Mouse (Mus musculus) intestine, postnatal 0 days (tissue): Measurements from ENCODE around the gene Sbk2. TPM values are rescaled to one million over a fixed set of nuclear protein-coding genes. Genes with fewer than 3 reads are reported as not detected.
A peak's percentile ranks its signal among the peaks of the same experiment; 100 is the strongest.

Experiments
- ATAC-seq: fragments of 200-750 bp; cut with Nextera tagmentation; 2 replicates; pipeline ENCODE4 v1.8.0; 2017; ENCODE audit warnings: mild to moderate bottlenecking, moderate TSS enrichment, moderate library complexity
- H3K27ac ChIP-seq: fragments of 300-500 bp; sonication (generic); 2 replicates; pipeline ENCODE4 v1.5.1; 2014; ENCODE audit warnings: mild to moderate bottlenecking, low read depth, low read length, moderate library complexity
- H3K27me3 ChIP-seq: fragments of 300-500 bp; sonication (generic); replicated peaks from 2 replicates; pipeline ENCODE4 v1.6.1; 2014; ENCODE audit warnings: low read length, mixed read lengths; ENCODE audit not compliant: control insufficient read depth, insufficient read depth
- H3K36me3 ChIP-seq: fragments of 300-500 bp; sonication (generic); 2 replicates; pipeline ENCODE4 v1.6.1; 2014; ENCODE audit warnings: mild to moderate bottlenecking, moderate library complexity; ENCODE audit not compliant: control insufficient read depth, insufficient read depth
- H3K4me1 ChIP-seq: fragments of 300-500 bp; sonication (generic); replicated peaks from 2 replicates; pipeline ENCODE4 v1.6.1; 2014; ENCODE audit warnings: antibody characterized with exemption, low read length, mixed read lengths; ENCODE audit not compliant: control insufficient read depth, insufficient read depth
- H3K4me2 ChIP-seq: fragments of 300-500 bp; sonication (generic); replicated peaks from 2 replicates; pipeline ENCODE4 v1.6.1; 2014; ENCODE audit warnings: low read depth, mild to moderate bottlenecking, moderate library complexity
- H3K4me3 ChIP-seq: fragments of 300-500 bp; sonication (generic); 2 replicates; pipeline ENCODE4 v1.5.1; 2014; ENCODE audit warnings: low read depth, low read length
- H3K9ac ChIP-seq: fragments of 300-500 bp; sonication (generic); 2 replicates; pipeline ENCODE4 v1.6.1; 2014; ENCODE audit warnings: mild to moderate bottlenecking, low read depth, low read length
- H3K9me3 ChIP-seq: fragments of 300-500 bp; sonication (generic); 2 replicates; pipeline ENCODE4 v1.6.1; 2016; ENCODE audit warnings: mixed run types; ENCODE audit not compliant: control insufficient read depth
- CTCF ChIP-seq: sonication (generic); IDR thresholded peaks from 2 replicates; pipeline ENCODE4 v1.5.1; 2016; ENCODE audit warnings: low read depth, mild to moderate bottlenecking, control low read depth, antibody characterized with exemption, moderate library complexity
- WGBS: fragments of 180-500 bp; shearing (Covaris S2); extraction: QIAGEN DNeasy Blood & Tissue Kit; methylation state at CpG from one replicate; pipeline ENCODE4 v1.1.7; 2014; 5-methylcytosine and 5-hydroxymethylcytosine counted together
- polyA plus RNA-seq: library from polyadenylated mRNA; unstranded; fragments of >200 nt; fragmentation: Nextera tagmentation; extraction: Ambion mirVana; gene quantifications from 2 replicates; pipeline ENCODE4 v1.2.1, GENCODE M21; 2015

Gene Sbk2
- polyA plus RNA-seq, 1 experiment from 2014 or later: 0.47 TPM

- Histone ChIP-seq H3K9ac (no peak overlapping the region), H3K36me3 (no peaks in the 10 kb centered on the region), H3K27ac (no peak overlapping the region), H3K9me3 (no peaks in the 10 kb centered on the region), H3K4me3 (no peak overlapping the region), H3K4me1 (no peaks in the 10 kb centered on the region), H3K4me2 (no peak overlapping the region), H3K27me3 (no peaks in the 10 kb centered on the region)
- no peak for TF ChIP-seq CTCF
- no peak for ATAC-seq
- 46% methylated on average over 5 of the region's 5 CpGs for WGBS
Observed at GRCm38 (mm10) chr7:4942673-4943072, 21.5 kb downstream of the Sbk2 start.

GRCm38 (mm10) chr7:4940068-4940479, 24.1 kb downstream of the Sbk2 start:
- no peak overlapping the region for H3K9ac ChIP-seq
- H3K9me3 ChIP-seq: no peaks in the 10 kb centered on the region
- H3K4me2 ChIP-seq: peak overlapping the region; percentile 49
- H3K27ac ChIP-seq: no peak overlapping the region
- H3K4me3 ChIP-seq: no peak overlapping the region
- 19% methylated on average over 9 of the region's 9 CpGs for WGBS
- no peaks in the 10 kb centered on the region for H3K27me3 ChIP-seq
- peak; percentile 79 for ATAC-seq
- H3K36me3 ChIP-seq: no peaks in the 10 kb centered on the region
- TF ChIP-seq CTCF: peak; percentile 93
- H3K4me1 ChIP-seq: no peaks in the 10 kb centered on the region

GRCm38 (mm10) chr7:4938456-4938855, 25.8 kb downstream of the Sbk2 start:
- TF ChIP-seq CTCF: peak; percentile 93
- no peak for ATAC-seq
- Histone ChIP-seq H3K27ac (no peak overlapping the region), H3K9me3 (no peaks in the 10 kb centered on the region), H3K4me1 (no peaks in the 10 kb centered on the region), H3K36me3 (no peaks in the 10 kb centered on the region), H3K4me2 (no peak overlapping the region), H3K4me3 (no peak overlapping the region), H3K9ac (no peak overlapping the region), H3K27me3 (no peaks in the 10 kb centered on the region)
- 38% methylated on average over 2 of the region's 2 CpGs for WGBS

GRCm38 (mm10) chr7:4937392-4937791, 26.8 kb downstream of the Sbk2 start:
- Histone ChIP-seq H3K27me3 (no peaks in the 10 kb centered on the region), H3K4me3 (no peak overlapping the region), H3K4me1 (no peaks in the 10 kb centered on the region), H3K27ac (no peak overlapping the region), H3K4me2 (no peak overlapping the region), H3K36me3 (no peaks in the 10 kb centered on the region), H3K9ac (no peak overlapping the region), H3K9me3 (no peaks in the 10 kb centered on the region)
- WGBS: 75% methylated on average over 11 of the region's 11 CpGs
- ATAC-seq: no peak
- no peak for TF ChIP-seq CTCF

- no peak for ATAC-seq
- Histone ChIP-seq H3K27me3 (no peaks in the 10 kb centered on the region), H3K4me3 (no peak overlapping the region), H3K9ac (no peak overlapping the region), H3K4me2 (no peak overlapping the region), H3K36me3 (no peaks in the 10 kb centered on the region), H3K9me3 (no peaks in the 10 kb centered on the region), H3K4me1 (no peaks in the 10 kb centered on the region), H3K27ac (no peak overlapping the region)
- 73% methylated on average over 10 of the region's 10 CpGs for WGBS
- TF ChIP-seq CTCF: no peak
Observed at GRCm38 (mm10) chr7:4936832-4937231, 27.4 kb downstream of the Sbk2 start.

- ATAC-seq: no peak
- Histone ChIP-seq H3K27me3 (no peaks in the 10 kb centered on the region), H3K9me3 (no peaks in the 10 kb centered on the region), H3K4me3 (no peak overlapping the region), H3K9ac (no peak overlapping the region), H3K27ac (no peak overlapping the region), H3K36me3 (no peaks in the 10 kb centered on the region), H3K4me1 (no peaks in the 10 kb centered on the region), H3K4me2 (no peak overlapping the region)
- TF ChIP-seq CTCF: peak; percentile 39; the same call in 1 of the 2 replicates
- WGBS: 79% methylated on average over 4 of the region's 4 CpGs
Observed at GRCm38 (mm10) chr7:4934160-4934914, 29.9 kb downstream of the Sbk2 start.
